ENCODE assay signal across 18 mouse cellular contexts in genomic region chr9:104901118-104901517, GRCm38 (mm10).
DNase-seq lines count a peak whose midpoint lies in the region; ATAC-seq and TF ChIP-seq lines count a peak whose summit lies in the region.
"Had no signal": no experiment of that assay in that cellular context is flagged by ENCODE, and none has a peak within 500 bp of the region (broad histone marks: within the 10 kb centered on the region; RNA-seq: fewer than 3 reads in every experiment).

No protein-coding gene starts in this region.

- peaks cover 30% of the 10 kb centered on the region for H3K4me1 ChIP-seq in forebrain, embryonic 10.5 days
- H3K4me1 ChIP-seq in forebrain, embryonic 13.5 days = peaks cover 5% of the 10 kb centered on the region; the same call in 1 of the 2 replicates
- H3K4me1 ChIP-seq in kidney, postnatal 0 days (replicated peaks; ENCODE audit: insufficient read depth, low read length) = no peaks in the 10 kb centered on the region
- no peaks in the 10 kb centered on the region for H3K4me1 ChIP-seq in intestine, embryonic 16.5 days (ENCODE audit: control insufficient read depth, insufficient read depth, low read length)
- no peaks in the 10 kb centered on the region for H3K4me1 ChIP-seq in liver, postnatal 0 days (ENCODE audit: insufficient read depth)
- H3K4me1 ChIP-seq: limb, embryonic 12.5 days; liver, embryonic 15.5 days had no signal

- TF ChIP-seq EP300 in liver, postnatal 0 days (IDR thresholded peaks at IDR 0.05; ENCODE audit: low read depth) = no peak

- H3K27me3 ChIP-seq in forebrain, embryonic 10.5 days (ENCODE audit: poor library complexity, severe bottlenecking) = no peaks in the 10 kb centered on the region
- H3K27me3 ChIP-seq in forebrain, embryonic 13.5 days = no peaks in the 10 kb centered on the region
- no peaks in the 10 kb centered on the region for H3K27me3 ChIP-seq in kidney, postnatal 0 days (ENCODE audit: insufficient read depth, low read length)
- H3K27me3 ChIP-seq in intestine, embryonic 16.5 days (replicated peaks; ENCODE audit: control insufficient read depth, insufficient read depth, low read length) = no peaks in the 10 kb centered on the region
- H3K27me3 ChIP-seq in liver, postnatal 0 days (ENCODE audit: insufficient read depth, low read length) = no peaks in the 10 kb centered on the region
- H3K27me3 ChIP-seq: CH12.LX; forebrain, embryonic 12.5 days; liver, embryonic 15.5 days had no signal

- WGBS in forebrain, embryonic 10.5 days = 43% methylated on average over 6 of the region's 6 CpGs
- WGBS in forebrain, embryonic 13.5 days = 18% methylated on average over 6 of the region's 6 CpGs
- WGBS in kidney, postnatal 0 days = 52% methylated on average over 6 of the region's 6 CpGs
- WGBS in intestine, embryonic 16.5 days = 41% methylated on average over 6 of the region's 6 CpGs
- 46% methylated on average over 6 of the region's 6 CpGs for WGBS in liver, postnatal 0 days (ENCODE audit: insufficient replicate concordance)

- no peak overlapping the region for H3K4me3 ChIP-seq in forebrain, embryonic 10.5 days
- no peak overlapping the region for H3K4me3 ChIP-seq in forebrain, embryonic 13.5 days
- H3K4me3 ChIP-seq in kidney, postnatal 0 days (replicated peaks; ENCODE audit: low read depth, low read length) = no peak overlapping the region
- no peak overlapping the region for H3K4me3 ChIP-seq in intestine, embryonic 16.5 days (ENCODE audit: low read length)
- H3K4me3 ChIP-seq in liver, postnatal 0 days (ENCODE audit: low read depth, low read length) = no peak overlapping the region
- H3K4me3 ChIP-seq: forebrain, embryonic 12.5 days; left cerebral cortex, adult 2 months; limb, embryonic 12.5 days; liver, embryonic 15.5 days had no signal

- no peak for TF ChIP-seq CTCF in kidney, postnatal 0 days (IDR thresholded peaks at IDR 0.05; ENCODE audit: low read depth)
- TF ChIP-seq CTCF in liver, postnatal 0 days (IDR thresholded peaks at IDR 0.05; ENCODE audit: low read depth) = no peak

- intact Hi-C loops in gastrocnemius, postnatal 14 days (cut with DNase I; ENCODE audit: low total_unique reads) = no loop called here

- H3K4me2 ChIP-seq in forebrain, embryonic 13.5 days = no peak overlapping the region
- no peak overlapping the region for H3K4me2 ChIP-seq in kidney, postnatal 0 days (ENCODE audit: low read length)
- no peak overlapping the region for H3K4me2 ChIP-seq in intestine, embryonic 16.5 days (ENCODE audit: low read depth, low read length)
- no peak overlapping the region for H3K4me2 ChIP-seq in liver, postnatal 0 days (ENCODE audit: low read depth, low read length)
- H3K4me2 ChIP-seq: forebrain, embryonic 12.5 days; limb, embryonic 12.5 days; liver, embryonic 15.5 days had no signal

- no peak overlapping the region for H3K27ac ChIP-seq in forebrain, embryonic 10.5 days
- no peak overlapping the region for H3K27ac ChIP-seq in forebrain, embryonic 13.5 days
- H3K27ac ChIP-seq in kidney, postnatal 0 days = no peak overlapping the region
- H3K27ac ChIP-seq in intestine, embryonic 16.5 days (ENCODE audit: low read length) = no peak overlapping the region
- no peak overlapping the region for H3K27ac ChIP-seq in liver, postnatal 0 days (ENCODE audit: low read depth)
- H3K27ac ChIP-seq: forebrain, embryonic 12.5 days; left cerebral cortex, adult 2 months; limb, embryonic 12.5 days; liver, embryonic 15.5 days had no signal

- peak; percentile 23 for DNase-seq in forebrain, embryonic 10.5 days (ENCODE audit: extremely low spot score, low spot score)
- DNase-seq in kidney, postnatal 0 days (ENCODE audit: low spot score) = peak; percentile 2
- no peak for DNase-seq in kidney, postnatal 36 days
- DNase-seq in embryo, embryonic 10.5 days (ENCODE audit: low spot score) = peak; percentile 40
- DNase-seq in gastrocnemius, postnatal 14 days = no peak
- no peak for DNase-seq in liver, postnatal 0 days
- DNase-seq: cerebellum, adult 2 months; gastrocnemius, postnatal 36 days; heart, postnatal 14 days; kidney, adult 11 months; right cerebral cortex, postnatal 14 days had no signal

- no peaks in the 10 kb centered on the region for H3K36me3 ChIP-seq in forebrain, embryonic 10.5 days (replicated peaks)
- no peaks in the 10 kb centered on the region for H3K36me3 ChIP-seq in forebrain, embryonic 13.5 days (ENCODE audit: poor library complexity, severe bottlenecking)
- no peaks in the 10 kb centered on the region for H3K36me3 ChIP-seq in kidney, postnatal 0 days (ENCODE audit: insufficient read depth, low read length)
- H3K36me3 ChIP-seq in intestine, embryonic 16.5 days (ENCODE audit: control insufficient read depth, insufficient read depth, low read length) = no peaks in the 10 kb centered on the region
- H3K36me3 ChIP-seq in liver, postnatal 0 days (replicated peaks; ENCODE audit: insufficient read depth, low read length) = no peaks in the 10 kb centered on the region
- H3K36me3 ChIP-seq: forebrain, embryonic 12.5 days; limb, embryonic 12.5 days; liver, embryonic 15.5 days had no signal

- no peak for ATAC-seq in forebrain, embryonic 13.5 days
- no peak for ATAC-seq in kidney, postnatal 0 days (replicated peaks; ENCODE audit: low FRiP score, low read depth)
- ATAC-seq in intestine, embryonic 16.5 days = peak; percentile 67
- ATAC-seq in liver, postnatal 0 days = no peak

- no peak overlapping the region for H3K9ac ChIP-seq in forebrain, embryonic 13.5 days
- H3K9ac ChIP-seq in kidney, postnatal 0 days (ENCODE audit: low read depth, low read length) = no peak overlapping the region
- H3K9ac ChIP-seq in intestine, embryonic 16.5 days (ENCODE audit: low read depth, low read length) = no peak overlapping the region
- no peak overlapping the region for H3K9ac ChIP-seq in liver, postnatal 0 days (replicated peaks)
- H3K9ac ChIP-seq: forebrain, embryonic 12.5 days; limb, embryonic 12.5 days; liver, embryonic 15.5 days had no signal

- H3K9me3 ChIP-seq in forebrain, embryonic 10.5 days = no peaks in the 10 kb centered on the region
- H3K9me3 ChIP-seq in forebrain, embryonic 13.5 days (replicated peaks) = no peaks in the 10 kb centered on the region
- H3K9me3 ChIP-seq in kidney, postnatal 0 days (replicated peaks; ENCODE audit: low read length) = no peaks in the 10 kb centered on the region
- H3K9me3 ChIP-seq in intestine, embryonic 16.5 days (ENCODE audit: control insufficient read depth, low read length) = no peaks in the 10 kb centered on the region
- H3K9me3 ChIP-seq in liver, postnatal 0 days (ENCODE audit: low read length) = no peaks in the 10 kb centered on the region
- H3K9me3 ChIP-seq: forebrain, embryonic 12.5 days; limb, embryonic 12.5 days; liver, embryonic 15.5 days had no signal

Comparison
In these comparisons a context has a peak if more than half of its experiments do, and no peak if none do; other contexts are left out.
1. DNase-seq: peak in forebrain, embryonic 10.5 days (single experiment), kidney, postnatal 0 days (single experiment) and embryo, embryonic 10.5 days (single experiment); none in kidney, postnatal 36 days (0 of 2), gastrocnemius, postnatal 14 days (single experiment) and liver, postnatal 0 days (single experiment).